Mouse (Mus musculus) cerebellum, adult 2 months (tissue): ENCODE data around the gene Gm17949.

ENCODE experiments used
- CTCF ChIP-seq: fragments of 200-500 bp; IDR thresholded peaks from 2 replicates; pipeline ENCODE4 v1.5.1; 2011; ENCODE audit warnings: low read depth, mild to moderate bottlenecking, control low read depth, low read length, moderate library complexity, borderline replicate concordance; ENCODE audit not compliant: insufficient read depth
- POLR2A ChIP-seq: fragments of 200-500 bp; IDR thresholded peaks from 2 replicates; pipeline ENCODE4 v1.6.1; 2011; ENCODE audit warnings: low read length, control low read depth, borderline replicate concordance; ENCODE audit not compliant: insufficient read depth

GRCm38 (mm10) chr17:56975391-56975790 is 35.9 kb upstream of the Gm17949 start:
- no peak for TF ChIP-seq POLR2A
- no peak for TF ChIP-seq CTCF
